Mouse (Mus musculus) heart, adult 2 months (tissue): ENCODE data around the gene Tmem123. TPM values are rescaled to one million over a fixed set of nuclear protein-coding genes. Genes with fewer than 3 reads are reported as not detected.

Experiments used
- DNase-seq, 2 experiments: peaks; one replicate each; pipeline ENCODE4 v3.0.0; 2021
- H3K27ac ChIP-seq: fragments of 200-600 bp; 2 replicates; pipeline ENCODE4 v1.8.1; 2022
- H3K27me3 ChIP-seq: fragments of 200-500 bp; 2 replicates; pipeline ENCODE4 v1.6.1; 2012; ENCODE audit warnings: mild to moderate bottlenecking, low read length, inconsistent platforms, mixed read lengths; ENCODE audit not compliant: control insufficient read depth, insufficient read depth
- H3K36me3 ChIP-seq: fragments of 200-500 bp; 2 replicates; pipeline ENCODE4 v1.6.1; 2012; ENCODE audit warnings: low read length, inconsistent platforms; ENCODE audit not compliant: control insufficient read depth, insufficient read depth
- H3K4me1 ChIP-seq: fragments of 200-500 bp; 2 replicates; pipeline ENCODE4 v1.6.1; 2011; ENCODE audit warnings: low read length; ENCODE audit not compliant: control insufficient read depth, insufficient read depth
- H3K4me3 ChIP-seq: fragments of 200-600 bp; 2 replicates; pipeline ENCODE4 v1.8.1; 2022
- H3K79me2 ChIP-seq: fragments of 200-500 bp; replicated peaks from 2 replicates; pipeline ENCODE4 v1.6.1; 2012; ENCODE audit warnings: mild to moderate bottlenecking, inconsistent platforms, low read length, moderate library complexity, mixed read lengths; ENCODE audit not compliant: control insufficient read depth, insufficient read depth
- H3K9ac ChIP-seq: fragments of 200-500 bp; 2 replicates; pipeline ENCODE4 v1.6.1; 2012; ENCODE audit warnings: low read depth, mild to moderate bottlenecking, control low read depth, inconsistent platforms, low read length, mixed read lengths
- CTCF ChIP-seq: fragments of 200-600 bp; IDR thresholded peaks from 2 replicates; pipeline ENCODE4 v1.8.1; 2022; ENCODE audit warnings: antibody characterized with exemption, mild to moderate bottlenecking, moderate library complexity
- EP300 ChIP-seq: fragments of 200-500 bp; IDR thresholded peaks from 2 replicates; pipeline ENCODE4 v1.6.1; 2011; ENCODE audit warnings: low read depth, low read length, control low read depth; ENCODE audit not compliant: insufficient read depth
- POLR2A ChIP-seq: fragments of 200-500 bp; IDR thresholded peaks from 2 replicates; pipeline ENCODE4 v1.6.1; 2011; ENCODE audit warnings: mild to moderate bottlenecking, low read depth, low read length, control low read depth; ENCODE audit not compliant: insufficient read depth
- WGBS: fragments of 180-500 bp; shearing (Covaris S2); methylation state at CpG from one replicate; pipeline ENCODE4 v1.1.7; 2018; 5-methylcytosine and 5-hydroxymethylcytosine counted together
- intact Hi-C: fragments of 180-260 bp; cut with DNase I; formaldehyde crosslinking; loops from one replicate; pipeline ENCODE4 v1.15.1; 2025
- microRNA-seq, 2 experiments: library from miRNA; unstranded; fragments of <30 nt; microRNA quantifications; one replicate each; pipeline ENCODE4 v1.2.0; 2021
- polyA plus RNA-seq: library from polyadenylated mRNA; depleted of rRNA; stranded (reverse); fragments of >200 nt; gene quantifications from 2 replicates; pipeline ENCODE4 v1.2.3, GENCODE M21; 2012; rRNA removed
- total RNA-seq, 2 experiments: library from RNA; stranded (reverse); gene quantifications; 2 replicates each; pipeline ENCODE4 v1.2.3; 2021

Tmem123 gene
- total and polyA plus RNA-seq, 3 experiments: 35.6 to 44.8 (median 38.8) TPM

- H3K4me3 ChIP-seq: peak overlapping the region; percentile 0; the same call in 1 of the 2 replicates
- TF ChIP-seq POLR2A: no peak
- peak; percentile 10; the same call in 1 of the 2 replicates for TF ChIP-seq CTCF
- no peak for TF ChIP-seq EP300
- H3K9ac ChIP-seq: no peak overlapping the region
- H3K4me1 ChIP-seq: peaks cover 21% of the 10 kb centered on the region
- no peaks in the 10 kb centered on the region; the same call in 1 of the 2 replicates for H3K79me2 ChIP-seq
- 74% methylated on average over 6 of the region's 6 CpGs for WGBS
- H3K36me3 ChIP-seq: peaks cover 47% of the 10 kb centered on the region
- H3K27ac ChIP-seq: no peak overlapping the region
- DNase-seq: no peak
- intact Hi-C loops: loop anchor here (10.0 kb wide), 1 partner anchor 171 kb away; the partner anchor contains the start of gene Yap1
- no peaks in the 10 kb centered on the region for H3K27me3 ChIP-seq
These were observed 69.6 kb downstream of the Tmem123 start for GRCm38 (mm10) chr9:7833421-7833820.

- TF ChIP-seq EP300: no peak
- TF ChIP-seq POLR2A: no peak
- no peak for TF ChIP-seq CTCF
- Histone ChIP-seq H3K4me3 (no peak overlapping the region), H3K9ac (no peak overlapping the region), H3K79me2 (no peaks in the 10 kb centered on the region), H3K27ac (no peak overlapping the region), H3K27me3 (no peaks in the 10 kb centered on the region), H3K4me1 (peaks cover 13% of the 10 kb centered on the region), H3K36me3 (peaks cover 40% of the 10 kb centered on the region)
- 81% methylated on average over 1 of the region's 1 CpGs for WGBS
- DNase-seq: no peak
- intact Hi-C loops: loop anchor here (10.0 kb wide), 1 partner anchor 169 kb away; the partner anchor contains the start of gene Yap1
These were observed 71.5 kb downstream of the Tmem123 start for GRCm38 (mm10) chr9:7835302-7835701.

- intact Hi-C loops: loop anchor here (1.0 to 10.0 kb wide), 3 partner anchors 36 to 168 kb away; partner anchors contain the start of genes Birc3, Tmem123 and Yap1
- Histone ChIP-seq H3K4me3 (peak overlapping the region; percentile 72), H3K9ac (peak overlapping the region; percentile 73), H3K36me3 (peaks cover 36% of the 10 kb centered on the region), H3K4me1 (peaks cover 13% of the 10 kb centered on the region), H3K27me3 (no peaks in the 10 kb centered on the region), H3K27ac (peak overlapping the region; percentile 99), H3K79me2 (no peaks in the 10 kb centered on the region)
- WGBS: under 1% methylated on average over 16 of the region's 16 CpGs
- TF ChIP-seq EP300: no peak
- TF ChIP-seq POLR2A: no peak
- no peak for TF ChIP-seq CTCF
- peak; percentile 55 to 65 for DNase-seq
These were observed 72.5 kb downstream of the Tmem123 start for GRCm38 (mm10) chr9:7836331-7836730.

GRCm38 (mm10) chr9:7836905-7837805, 73.3 kb downstream of the Tmem123 start, which contains the start of gene Birc2:
Gene Birc2, minus strand, starts transcription at chr9:7837064.
- H3K27me3 ChIP-seq: no peaks in the 10 kb centered on the region
- DNase-seq: peak; percentile 96 to 97
- TF ChIP-seq POLR2A (peak; percentile 97), EP300 (peak; percentile 68; the same call in 1 of the 2 replicates), CTCF (no peak)
- intact Hi-C loops: loop anchor here (1.0 to 10.0 kb wide), 3 partner anchors 36 to 168 kb away; partner anchors contain the start of genes Birc3, Tmem123 and Yap1
- peak within 1 kb of the TSS; percentile 72 for H3K4me3 ChIP-seq
- no peaks in the 10 kb centered on the region for H3K79me2 ChIP-seq
- peak within 1 kb of the TSS; percentile 99 for H3K27ac ChIP-seq
- H3K9ac ChIP-seq: peak within 1 kb of the TSS; percentile 90
- WGBS: under 1% methylated on average over 68 of the region's 68 CpGs
- peaks cover 31% of the 10 kb centered on the region for H3K36me3 ChIP-seq
- H3K4me1 ChIP-seq: peaks cover 10% of the 10 kb centered on the region

- TF ChIP-seq CTCF (no peak), POLR2A (no peak), EP300 (no peak)
- Histone ChIP-seq H3K4me3 (peak overlapping the region; percentile 72), H3K27ac (peak overlapping the region; percentile 99), H3K4me1 (peaks cover 9% of the 10 kb centered on the region), H3K36me3 (peaks cover 24% of the 10 kb centered on the region), H3K9ac (peak overlapping the region; percentile 45), H3K27me3 (no peaks in the 10 kb centered on the region), H3K79me2 (no peaks in the 10 kb centered on the region)
- 13% methylated on average over 14 of the region's 14 CpGs for WGBS
- DNase-seq: no peak
- intact Hi-C loops: loop anchor here (2.0 to 10.0 kb wide), 2 partner anchors 35 to 167 kb away; partner anchors contain the start of genes Birc3 and Yap1
These were observed 74.1 kb downstream of the Tmem123 start for GRCm38 (mm10) chr9:7837806-7838440.

- WGBS: 69% methylated on average over 6 of the region's 6 CpGs
- no peak overlapping the region for H3K4me3 ChIP-seq
- DNase-seq: no peak
- TF ChIP-seq POLR2A (no peak), EP300 (no peak), CTCF (no peak)
- H3K27me3 ChIP-seq: no peaks in the 10 kb centered on the region
- H3K4me1 ChIP-seq: no peaks in the 10 kb centered on the region
- no peak overlapping the region for H3K27ac ChIP-seq
- intact Hi-C loops: no loop called here
- no peak overlapping the region for H3K9ac ChIP-seq
- no peaks in the 10 kb centered on the region for H3K36me3 ChIP-seq
- no peaks in the 10 kb centered on the region for H3K79me2 ChIP-seq
These were observed 77.4 kb downstream of the Tmem123 start for GRCm38 (mm10) chr9:7841221-7841620.

Small RNA genes within 50 kb of the gene (microRNA-seq; reads per million reads assigned to microRNA genes)
- gene Mir5618: 0.56 to 1.2 reads per million in 2 experiments

Other genes with a start within 250 kb of the Tmem123 start
- gene Mmp8, start 205.6 kb upstream of the Tmem123 start, total RNA-seq: under 1 TPM; 0.09 to 0.23 TPM
- 0.12 and 0.16 TPM in 2 replicates for gene Mmp8, start 205.6 kb upstream of the Tmem123 start, polyA plus RNA-seq
- under 1 TPM; 0.11 to 0.13 TPM for gene Mmp27, start 192.6 kb upstream of the Tmem123 start, total RNA-seq
- 0.15 and 0.21 TPM in 2 replicates for gene Mmp27, start 192.6 kb upstream of the Tmem123 start, polyA plus RNA-seq
- not detected for gene Mmp20, start 135.8 kb upstream of the Tmem123 start, total RNA-seq
- not detected in 2 replicates for gene Mmp20, start 135.8 kb upstream of the Tmem123 start, polyA plus RNA-seq
- gene Mmp7, start 72.0 kb upstream of the Tmem123 start, total RNA-seq: not detected
- gene Mmp7, start 72.0 kb upstream of the Tmem123 start, polyA plus RNA-seq: not detected in 2 replicates
- 10 to 100 TPM; 22.0 to 28.2 TPM for gene Birc2, start 73.0 kb downstream of the Tmem123 start, total RNA-seq
- 12.9 and 20.7 TPM in 2 replicates for gene Birc2, start 73.0 kb downstream of the Tmem123 start, polyA plus RNA-seq
- 1 to 10 TPM; 8.7 to 9.7 TPM for gene Birc3, start 109.1 kb downstream of the Tmem123 start, total RNA-seq
- 9.0 and 10.4 TPM in 2 replicates for gene Birc3, start 109.1 kb downstream of the Tmem123 start, polyA plus RNA-seq
- 10 to 100 TPM; 70.7 to 71.9 TPM for gene Yap1, start 240.6 kb downstream of the Tmem123 start, total RNA-seq
- 37.9 and 51.1 TPM in 2 replicates for gene Yap1, start 240.6 kb downstream of the Tmem123 start, polyA plus RNA-seq